Mouse (Mus musculus): ENCODE measurements around the gene Grk3.

Gene Grk3

DNA sequence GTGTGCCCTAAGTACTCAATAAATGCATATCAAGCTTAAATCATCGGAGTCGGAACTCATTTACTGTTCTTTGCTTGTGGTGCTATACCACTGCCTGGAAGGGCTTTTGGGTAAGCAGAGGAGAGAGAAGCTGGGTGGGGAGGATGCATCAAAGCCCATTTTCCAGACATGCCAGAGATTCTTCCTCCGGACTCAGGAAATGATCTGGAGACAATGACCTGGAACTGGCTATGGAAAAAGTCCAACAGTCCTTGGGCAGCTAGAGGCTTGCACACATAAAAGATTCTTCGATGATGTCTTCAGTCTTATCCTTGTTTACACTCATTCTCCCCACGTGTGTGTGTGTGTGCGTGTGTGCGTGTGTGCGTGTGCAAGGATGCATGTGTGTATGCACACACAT, 80.2 kb downstream of the Grk3 start:
- no peak for DNase-seq (ENCODE audit: low spot score)

DNA sequence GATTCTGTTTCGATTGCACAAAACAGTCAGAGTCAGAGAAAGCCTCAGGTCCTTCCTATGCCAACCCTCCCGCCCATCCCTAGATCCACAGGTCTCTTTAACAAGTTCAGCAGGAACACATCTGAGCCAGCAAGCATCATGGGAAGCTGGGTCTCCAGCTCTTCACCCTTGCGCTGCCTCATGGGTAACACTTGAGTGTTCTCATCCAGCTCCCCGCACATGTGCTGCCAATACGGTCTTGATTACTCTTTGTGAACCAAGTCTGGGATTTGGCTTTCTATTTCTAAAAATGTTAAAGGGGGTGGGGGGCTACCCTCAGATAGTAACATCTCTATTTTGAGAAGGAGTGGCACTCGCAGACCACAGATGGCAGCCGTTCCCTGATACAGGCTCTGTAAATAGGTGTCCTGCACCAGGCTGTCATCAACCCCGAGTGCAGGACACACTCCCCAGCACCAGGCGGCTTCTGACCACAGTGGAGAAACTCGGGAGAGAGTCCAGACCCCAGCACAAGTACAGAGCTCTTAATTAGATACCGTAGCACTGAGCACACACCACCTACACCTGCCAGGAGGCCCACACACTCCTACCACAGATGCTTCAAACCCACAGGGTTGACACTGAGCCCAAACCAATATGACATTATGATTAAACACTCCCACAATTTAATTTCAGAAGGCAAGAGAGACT, 82.6 kb downstream of the Grk3 start:
- no peak for DNase-seq (ENCODE audit: low spot score)

DNA sequence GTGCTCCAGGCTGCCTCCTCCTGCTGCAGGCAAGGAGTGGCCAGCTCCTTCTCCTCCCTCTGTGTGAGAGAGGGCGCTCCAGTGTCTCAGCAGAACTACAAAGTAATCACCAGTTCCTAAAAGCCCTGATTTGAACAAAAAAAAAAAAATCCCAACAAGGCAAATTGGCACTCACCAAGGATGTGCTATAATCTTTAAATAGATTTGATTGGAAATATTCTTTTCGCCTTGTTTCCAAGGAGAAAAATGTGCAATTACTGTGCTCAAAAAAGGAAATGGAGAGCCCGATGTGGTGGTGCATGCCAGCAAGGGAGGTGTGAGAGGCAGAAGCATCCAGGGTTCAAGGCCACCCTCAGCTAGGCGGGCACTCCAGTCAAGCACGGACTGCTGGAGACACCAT, 83.7 kb downstream of the Grk3 start:
- no peak for DNase-seq (ENCODE audit: low spot score)

DNA sequence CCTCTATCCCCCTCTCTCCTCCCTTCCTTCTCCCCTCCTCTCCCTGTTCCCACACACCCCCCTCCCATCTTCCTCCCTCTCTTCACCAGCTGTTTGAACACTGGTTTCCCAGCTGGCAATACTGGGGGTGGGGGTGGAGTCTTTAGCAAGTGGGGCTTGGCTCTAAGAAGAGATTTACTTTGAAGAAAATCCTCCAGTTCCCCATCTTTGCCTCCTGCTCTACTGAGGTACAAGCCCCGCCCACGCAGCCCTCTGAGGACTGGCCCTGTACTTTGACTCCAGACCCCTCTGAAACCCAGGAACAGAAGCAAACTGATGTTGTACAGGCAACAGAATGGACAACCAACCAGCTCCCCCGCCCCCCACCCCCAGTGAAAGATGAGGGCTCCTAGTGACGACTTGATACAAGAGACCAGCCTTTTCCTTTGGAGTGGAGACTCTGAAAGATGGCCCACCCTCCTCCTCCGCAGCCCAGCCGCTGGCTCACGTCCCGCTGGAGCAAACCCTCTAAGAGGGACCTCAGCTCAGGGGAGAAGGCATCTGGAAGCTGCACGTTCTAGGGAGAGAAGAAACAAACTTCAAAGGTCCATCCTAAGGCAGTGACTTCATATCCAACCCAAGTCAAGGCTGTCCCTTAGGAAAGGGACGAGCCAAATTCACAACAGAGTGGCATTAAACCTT, 87.2 kb downstream of the Grk3 start:
- no peak for DNase-seq (ENCODE audit: low spot score)

DNA sequence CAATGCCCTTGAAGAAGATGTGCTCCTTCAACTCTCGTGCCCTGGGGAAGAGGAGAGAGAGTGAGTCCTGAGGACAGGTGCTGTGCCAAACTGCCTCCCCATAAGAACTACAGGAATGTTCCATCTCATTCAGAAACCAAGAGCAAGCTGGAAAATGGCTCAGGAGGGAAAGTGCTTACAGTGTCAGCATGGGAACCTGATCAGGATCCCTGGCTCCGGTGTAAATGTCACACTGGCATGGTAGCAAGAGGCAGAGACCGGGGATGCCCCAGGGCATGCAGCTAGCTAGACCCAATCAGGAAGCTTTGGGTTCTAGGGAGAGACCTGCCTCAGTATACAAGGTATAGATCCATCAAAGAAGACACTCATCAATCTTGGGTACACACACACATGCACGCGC, 90.2 kb downstream of the Grk3 start:
- no peak for DNase-seq (ENCODE audit: low spot score)

DNA sequence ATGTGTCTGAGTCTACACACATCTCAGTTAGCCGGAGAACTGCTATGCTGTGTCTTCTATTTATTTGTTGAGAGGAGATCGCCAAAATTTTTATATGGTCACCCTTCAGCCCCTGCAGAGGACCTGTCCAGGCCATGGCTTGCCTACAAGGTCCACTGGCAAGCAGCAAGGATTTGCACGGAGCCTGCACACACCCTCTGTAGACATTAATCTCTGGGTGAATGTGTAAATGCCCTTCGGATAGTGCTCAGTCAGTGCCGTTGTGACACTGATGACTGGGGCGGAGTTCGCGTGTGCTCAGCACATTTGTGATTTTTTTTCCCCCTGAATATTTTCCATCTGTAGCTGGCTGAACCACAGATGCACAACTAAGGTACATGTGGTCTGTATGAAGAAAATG, 90.8 kb downstream of the Grk3 start:
- DNase-seq (ENCODE audit: low spot score), result no peak

DNA sequence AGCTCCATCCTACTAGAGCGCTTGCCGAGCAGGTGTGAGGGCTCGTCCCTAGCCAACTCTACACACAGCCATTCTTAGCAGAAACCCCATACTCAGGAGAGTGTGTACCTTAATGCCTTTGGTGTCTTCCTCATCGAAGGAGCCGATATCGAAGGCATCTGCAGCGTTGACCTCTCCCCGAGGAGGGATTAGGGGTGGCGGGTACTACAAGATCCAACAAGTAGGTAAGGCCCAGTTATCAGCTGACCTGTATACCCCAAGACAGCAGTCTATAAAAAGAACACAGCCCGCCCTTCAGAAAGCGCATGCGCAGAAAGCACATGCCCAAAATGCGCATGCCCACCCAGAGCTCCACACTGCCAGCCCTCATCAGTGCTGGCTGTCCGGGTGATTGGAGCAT, 91.8 kb downstream of the Grk3 start:
- DNase-seq (ENCODE audit: low spot score), result no peak

DNA sequence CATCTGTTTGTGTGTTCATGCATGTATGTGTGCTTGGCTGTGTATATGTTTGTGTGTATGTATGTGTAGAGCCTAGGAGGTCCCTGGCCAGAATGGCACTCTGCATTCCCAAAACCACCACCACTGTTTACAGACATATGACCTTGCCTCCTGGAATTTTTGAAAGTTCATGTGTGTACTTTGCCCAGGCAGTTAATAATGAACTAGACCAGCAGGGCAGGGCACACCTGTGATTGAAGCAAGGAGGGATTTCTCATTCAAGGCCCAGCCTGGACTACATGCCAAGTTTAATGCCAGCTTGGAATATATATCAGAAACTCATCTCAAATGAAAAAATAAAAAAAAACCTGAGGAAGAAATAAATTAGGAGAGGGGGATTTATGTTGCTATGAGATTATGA, 93.7 kb downstream of the Grk3 start:
- DNase-seq (ENCODE audit: low spot score), result no peak

DNA sequence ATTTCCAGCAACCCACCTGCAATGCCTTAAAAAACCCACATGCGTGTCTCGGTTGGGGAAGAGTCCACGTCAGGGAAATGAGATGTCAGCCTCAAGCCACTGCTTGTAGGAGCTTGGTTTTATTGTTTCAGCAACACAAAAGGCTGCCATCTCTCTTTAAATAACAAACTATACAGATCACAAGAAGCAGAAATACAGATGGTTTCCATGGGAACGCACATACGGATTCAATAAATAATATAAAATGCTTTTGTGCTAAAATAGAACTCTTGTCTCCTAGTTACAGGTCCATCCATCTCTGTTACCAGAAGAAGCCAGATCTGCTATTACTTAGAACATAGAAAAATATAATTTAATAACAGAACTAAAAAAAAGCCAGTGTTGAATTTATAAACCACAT, 105.2 kb downstream of the Grk3 start:
- DNase-seq (ENCODE audit: low spot score), result no peak

DNA sequence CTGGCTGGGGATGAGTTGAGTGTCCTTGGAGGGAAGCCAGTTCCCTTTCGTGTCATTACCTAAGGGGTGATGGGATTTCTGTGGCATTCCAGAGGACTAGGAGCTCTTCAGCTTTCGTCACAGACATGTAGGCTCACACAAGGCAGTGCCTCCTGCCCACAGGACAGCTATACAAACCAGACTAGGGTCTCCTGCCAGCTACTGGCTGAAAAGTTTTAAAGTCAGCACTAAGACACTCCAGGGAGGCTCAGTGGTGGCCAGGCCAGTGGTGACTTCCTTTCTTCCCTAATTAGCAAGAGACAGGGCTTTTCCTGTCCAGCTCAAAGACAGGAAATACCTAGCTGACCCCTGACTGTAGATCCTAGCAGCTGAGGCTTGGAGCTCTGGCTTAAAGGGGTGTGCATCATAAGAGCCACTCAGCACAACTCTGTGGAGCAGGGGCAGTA, 107.4 kb downstream of the Grk3 start:
- peak; percentile 39 for DNase-seq (ENCODE audit: low spot score)

DNA sequence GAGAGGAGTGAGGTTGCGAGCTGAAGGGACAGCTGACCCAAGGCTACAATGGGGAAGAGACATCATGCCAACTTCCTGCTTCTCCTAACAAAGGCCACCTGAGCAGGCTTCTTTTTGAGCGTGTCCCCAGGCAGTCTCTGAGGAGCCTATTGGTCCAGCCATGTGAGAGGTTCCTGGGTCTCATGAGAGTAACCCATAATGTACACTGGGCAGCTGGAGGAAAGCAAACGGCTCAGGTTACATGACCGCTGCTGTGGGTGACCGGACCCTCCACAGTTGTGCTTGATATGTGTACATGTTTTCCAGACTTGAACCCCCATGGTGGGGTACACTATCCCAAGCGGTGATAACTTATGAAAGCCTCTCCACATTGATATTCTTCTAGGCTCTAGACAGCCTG, 108.1 kb downstream of the Grk3 start:
- no peak for DNase-seq (ENCODE audit: low spot score)

DNA sequence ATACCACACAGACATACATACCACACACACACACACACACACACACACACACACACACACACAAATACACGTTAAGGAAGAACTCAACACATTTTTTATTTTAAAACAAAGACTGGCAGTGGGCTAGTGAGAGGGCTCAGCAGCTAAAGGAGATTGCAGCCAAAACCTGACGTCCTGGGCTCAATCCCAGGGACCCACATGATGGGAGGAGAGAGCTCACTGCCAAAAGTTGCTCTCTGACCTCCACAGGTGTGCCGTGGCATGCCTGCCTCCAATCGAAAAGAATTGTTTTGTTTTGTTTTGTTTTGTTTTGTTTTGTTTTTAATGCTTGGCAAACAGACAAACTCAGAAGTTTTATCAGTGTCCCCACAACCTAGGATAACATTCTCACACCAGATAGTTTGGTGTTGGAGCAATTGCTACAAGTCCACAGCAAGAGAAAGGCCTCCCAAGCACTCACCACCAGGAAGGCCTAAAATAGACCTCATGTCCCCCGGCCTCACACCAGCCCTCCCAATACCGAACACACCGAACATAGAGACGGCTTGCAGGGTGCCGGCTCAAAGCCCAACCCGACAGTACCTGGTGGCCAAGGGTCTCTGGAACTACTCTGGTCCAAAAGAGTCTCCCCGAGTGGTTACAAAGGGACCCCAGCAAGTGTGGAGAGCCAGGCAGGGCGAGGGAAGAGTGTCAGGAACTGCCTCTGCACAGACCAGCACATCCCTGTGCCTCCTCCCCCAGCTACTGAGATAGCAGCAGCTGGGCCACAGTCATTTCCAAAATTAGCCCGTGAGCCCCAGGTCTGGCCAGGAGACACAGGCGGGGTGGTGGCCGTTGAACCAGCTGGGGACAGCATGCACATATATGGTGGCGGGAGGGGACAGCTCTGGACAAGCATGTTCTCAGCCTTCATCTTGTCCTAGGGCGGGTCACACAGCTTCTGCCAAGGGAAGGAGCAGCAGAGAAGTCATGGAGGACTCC, 119.6 kb downstream of the Grk3 start, which contains the start of gene Myo18b:
Gene Myo18b, minus strand, starts transcription at position 689 of the 981 bp plus-strand sequence.
- no peak for DNase-seq (ENCODE audit: low spot score)

DNA sequence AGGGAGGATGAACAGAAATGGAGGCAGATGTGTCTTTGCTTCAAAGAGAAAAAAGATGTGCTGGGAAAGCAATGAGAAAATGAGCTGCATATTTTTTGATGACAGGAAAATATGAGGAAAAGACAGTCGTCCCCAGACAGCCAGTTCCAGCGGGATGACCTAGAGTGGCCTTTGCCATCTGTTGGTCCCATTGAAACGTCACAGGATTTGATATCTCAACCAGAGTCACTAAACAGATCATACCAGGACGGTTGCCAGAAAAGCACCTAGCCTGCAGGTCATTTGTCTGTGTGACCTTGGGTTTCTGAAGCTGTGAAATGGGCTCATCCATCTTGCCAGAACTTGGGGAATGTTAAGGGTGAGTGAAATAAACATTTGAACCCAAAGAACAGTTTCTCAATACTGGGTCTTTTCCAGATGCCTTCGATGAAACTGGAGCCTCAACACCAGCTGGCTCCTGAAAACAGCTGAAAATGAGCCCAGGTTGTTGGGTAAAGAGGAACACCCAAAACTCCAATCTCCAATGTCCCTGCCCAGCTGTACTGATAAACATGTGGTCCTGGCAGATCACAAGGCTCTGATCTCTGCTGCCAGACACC, 122.0 kb downstream of the Grk3 start:
- no peak for DNase-seq (ENCODE audit: low spot score)

DNA sequence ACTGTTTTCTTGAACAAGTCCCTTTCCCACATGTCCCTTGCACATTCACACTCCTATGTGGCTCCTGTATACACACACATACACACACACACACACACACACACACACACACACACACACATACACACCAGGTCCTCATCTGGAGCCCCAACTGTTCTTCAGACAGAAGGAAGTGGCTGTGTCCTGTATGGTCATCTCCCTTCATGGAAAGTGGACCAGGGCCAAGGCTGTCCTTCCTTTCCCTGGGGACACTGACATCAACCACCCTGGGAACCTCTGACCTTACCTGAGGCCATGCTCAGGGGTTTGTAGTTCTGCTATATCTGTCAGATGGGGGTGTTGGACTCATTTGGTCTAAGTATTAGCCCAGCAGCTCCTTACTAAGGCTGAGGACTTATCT, 123.2 kb downstream of the Grk3 start:
- no peak for DNase-seq (ENCODE audit: low spot score)

DNA sequence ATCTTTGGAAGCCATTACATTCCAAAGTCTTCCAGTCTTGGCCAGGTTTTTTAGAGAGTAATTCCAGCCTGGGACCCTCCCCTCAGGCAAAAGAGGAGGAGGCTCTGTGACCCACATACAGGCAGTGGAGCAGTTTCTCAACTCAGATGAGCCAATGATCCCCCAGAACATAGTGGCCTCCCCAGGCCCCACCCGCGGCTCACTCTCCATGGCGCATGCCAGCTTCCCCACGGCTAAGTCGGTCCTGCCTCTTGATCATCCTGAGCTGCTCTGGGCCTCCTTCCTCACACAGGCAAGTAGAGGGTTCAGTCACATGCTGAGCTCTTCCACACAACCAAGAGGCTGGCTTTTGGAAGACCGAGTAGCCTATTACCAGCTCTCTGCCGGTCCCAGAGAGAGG, 126.9 kb downstream of the Grk3 start:
- DNase-seq (ENCODE audit: low spot score), result no peak

DNA sequence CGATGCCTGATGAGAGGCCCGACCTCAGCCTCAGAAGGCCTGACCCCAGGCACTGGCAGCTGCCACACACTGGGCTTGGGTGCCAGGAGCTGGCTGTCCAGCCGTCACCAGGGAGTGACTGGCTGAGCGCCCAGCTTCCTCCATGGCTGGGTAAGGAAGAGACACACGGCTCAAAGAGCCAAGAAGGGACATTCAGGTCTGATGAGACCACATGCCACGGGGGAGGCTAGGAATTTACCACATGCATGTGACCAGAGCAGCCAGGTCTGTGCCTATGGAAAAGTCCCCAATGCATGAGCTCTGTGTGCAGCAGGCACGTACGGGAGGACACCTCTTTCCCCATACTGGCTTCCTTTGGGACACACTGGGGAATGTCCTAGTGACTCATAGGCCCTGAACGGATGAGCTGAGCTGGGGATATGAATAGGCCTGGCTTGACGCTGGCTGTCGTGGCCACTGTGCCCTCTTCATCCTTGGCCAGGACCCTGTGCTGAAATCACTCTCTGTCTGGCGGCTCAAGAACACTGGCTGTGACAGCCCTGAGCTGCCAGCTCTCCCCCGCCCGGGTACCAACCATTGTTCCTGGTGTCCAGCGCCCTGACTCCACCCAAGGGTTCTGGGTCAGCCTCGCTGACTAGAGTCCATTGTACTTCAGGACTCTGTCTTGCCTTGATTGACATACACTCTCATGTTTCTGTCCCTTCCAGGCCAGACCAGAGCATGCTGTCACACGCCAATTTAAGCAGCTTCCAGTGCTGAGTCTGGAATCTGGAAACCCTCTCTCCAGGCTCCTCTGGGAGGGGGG, 128.7 kb downstream of the Grk3 start:
- DNase-seq (ENCODE audit: low spot score), result no peak

DNA sequence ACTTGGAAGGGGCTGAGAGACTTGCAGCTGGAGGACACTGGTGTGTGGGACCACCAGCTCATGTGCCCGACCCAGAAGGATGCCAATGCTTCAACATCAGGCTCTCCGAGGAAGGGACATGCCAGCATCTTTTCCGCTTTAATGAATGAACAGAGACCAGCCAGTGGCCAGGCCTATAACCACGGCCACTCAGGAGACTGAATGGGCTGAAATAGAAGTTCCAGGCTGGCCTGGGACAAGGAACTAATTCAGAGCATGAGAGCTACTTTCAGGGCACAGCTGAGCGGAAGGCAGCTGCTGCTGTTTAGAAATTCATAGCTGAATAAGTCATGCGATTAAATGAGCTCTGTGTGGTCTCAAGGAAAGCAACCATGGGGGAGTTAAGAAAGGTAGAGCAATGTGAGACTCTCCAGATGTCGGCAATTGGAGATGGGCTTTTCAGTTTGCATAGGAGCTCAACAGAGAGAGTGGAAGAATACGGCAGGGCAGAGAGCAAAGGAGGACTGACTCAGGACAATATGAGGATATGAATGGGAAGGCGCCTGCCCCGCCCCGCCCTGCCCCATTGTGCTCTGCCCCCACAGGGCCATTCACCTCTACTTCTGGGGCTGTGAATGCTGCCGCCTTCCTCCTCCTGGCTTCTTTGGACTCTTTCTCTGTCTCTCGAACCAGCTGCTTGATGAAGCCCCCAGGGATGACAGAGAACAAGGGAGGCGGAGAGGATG, 138.0 kb downstream of the Grk3 start:
- DNase-seq (ENCODE audit: low spot score), result no peak

DNA sequence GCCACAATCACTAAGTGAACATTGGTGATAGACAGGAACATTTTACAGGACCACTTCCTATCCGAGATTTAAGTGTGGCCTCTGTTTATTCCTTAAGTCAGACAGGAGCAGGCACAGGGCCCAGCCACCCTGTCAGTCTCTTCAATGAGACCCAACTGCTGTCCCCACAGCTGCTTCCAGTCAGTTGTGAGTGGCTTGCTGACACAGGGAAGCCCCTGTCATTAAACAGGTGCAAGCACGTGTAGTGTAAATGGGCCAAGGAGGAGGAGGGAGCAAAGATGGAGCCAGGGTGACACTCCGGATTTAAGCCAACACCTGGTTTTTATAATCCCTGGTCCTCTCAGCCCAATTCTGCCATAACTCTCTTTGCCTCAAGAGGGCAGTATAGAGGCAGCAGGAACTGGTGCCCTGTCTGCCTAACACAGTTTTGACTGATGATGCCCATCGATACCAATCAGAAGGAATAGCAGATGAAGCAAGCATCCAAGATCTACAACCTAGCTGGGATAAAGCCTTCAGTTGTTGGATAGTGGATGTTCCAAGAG, 138.7 kb downstream of the Grk3 start:
- DNase-seq (ENCODE audit: low spot score), result peak; percentile 71

DNA sequence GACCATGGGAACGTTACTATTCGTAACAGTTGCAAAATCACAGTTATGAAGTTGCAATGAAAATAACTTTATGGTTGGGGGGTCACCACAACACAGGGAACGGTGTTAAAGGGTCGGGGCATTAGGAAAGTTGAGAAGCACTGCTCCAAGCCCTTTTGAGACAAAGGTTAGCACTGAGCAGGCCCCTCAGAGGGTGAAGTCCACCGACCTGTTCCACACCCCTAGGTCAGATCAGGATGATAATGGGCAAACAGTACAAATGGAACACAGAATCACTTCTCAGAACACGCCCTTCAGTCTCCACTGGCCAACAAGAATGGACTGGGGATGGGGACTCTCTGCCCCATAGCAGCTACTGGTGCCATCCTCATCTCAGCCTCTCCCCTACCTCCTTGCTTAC, 142.6 kb downstream of the Grk3 start:
- no peak for DNase-seq (ENCODE audit: low spot score)

DNA sequence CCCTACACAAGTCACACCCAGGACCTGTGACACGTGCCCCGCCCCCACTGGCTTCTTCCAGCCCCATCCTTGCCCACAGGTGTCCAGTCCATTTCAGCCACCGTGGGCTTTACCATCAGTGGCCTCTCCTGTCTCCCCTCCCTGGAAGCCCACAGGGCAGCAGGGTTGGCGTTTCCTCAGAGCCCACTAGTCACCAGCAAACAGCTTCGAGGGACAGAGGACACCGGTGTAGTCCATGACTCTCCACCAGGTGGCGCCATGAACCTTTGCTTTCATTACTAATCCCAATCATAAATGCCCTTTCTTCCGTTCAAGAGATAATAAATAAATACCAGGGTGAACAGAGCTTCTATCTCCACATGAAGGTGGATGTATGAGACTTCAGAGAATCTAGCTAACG, 144.9 kb downstream of the Grk3 start:
- peak; percentile 83 for DNase-seq (ENCODE audit: low spot score)
